ENCODE assay signal across 8 mouse cellular contexts in the genomic region with DNA sequence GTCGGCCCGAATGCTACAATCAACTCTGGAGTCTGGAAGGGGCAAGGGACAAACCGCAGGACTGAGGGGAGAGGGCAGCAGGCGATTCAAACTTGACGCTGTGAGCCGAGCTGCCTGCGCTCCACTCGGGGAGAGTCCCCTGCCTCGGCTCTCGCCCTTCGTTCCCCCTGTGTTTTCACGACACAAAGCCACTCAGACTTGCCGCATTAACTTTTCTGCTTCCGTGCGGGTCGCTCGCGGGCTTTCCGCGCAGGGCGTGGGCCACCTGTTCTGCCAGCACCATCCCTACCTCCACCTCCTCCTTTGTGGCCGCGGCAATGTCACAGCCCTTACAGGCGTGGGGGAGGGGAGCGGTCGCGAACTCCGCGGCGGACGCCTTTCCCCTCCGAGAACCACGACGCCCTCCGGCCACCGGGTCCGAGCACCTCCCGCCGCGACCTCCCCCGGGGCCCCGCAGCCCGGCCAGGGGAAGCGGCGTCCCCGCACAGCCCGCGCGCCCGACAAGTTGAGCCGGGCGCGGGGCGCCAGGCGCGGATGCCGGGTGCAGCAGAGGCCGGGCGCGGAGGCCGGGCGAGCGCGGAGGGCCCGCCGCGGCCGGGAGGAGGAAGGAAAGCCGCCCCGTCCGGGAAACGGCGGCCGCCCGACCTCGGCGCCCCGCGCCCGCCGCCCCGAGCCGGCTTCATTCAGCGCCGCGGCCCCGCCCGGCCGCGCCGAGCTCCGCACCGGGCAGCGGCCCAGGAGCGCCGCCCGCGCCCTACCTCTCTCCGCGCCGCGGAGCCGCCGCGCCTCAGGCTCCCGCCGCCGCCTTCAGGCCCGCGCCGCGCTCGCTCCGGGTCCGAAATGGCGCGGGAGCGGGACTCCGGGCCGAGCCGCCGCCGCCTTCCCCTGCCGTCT. TPM values are rescaled to one million over a fixed set of nuclear protein-coding genes. Genes with fewer than 3 reads are reported as not detected.
DNase-seq lines count a peak whose midpoint lies in the region; ATAC-seq lines count a peak whose summit lies in the region.

No protein-coding gene starts in this region.

- ATAC-seq in embryonic facial prominence, embryonic 11.5 days (replicated peaks; ENCODE audit: insufficient number of reproducible peaks, low FRiP score, low TSS enrichment, low read depth): peak; percentile 56
- peak; percentile 58 for ATAC-seq in limb, embryonic 15.5 days (ENCODE audit: insufficient number of reproducible peaks, low FRiP score, low TSS enrichment, low read depth)
- peak; percentile 63 for ATAC-seq in midbrain, embryonic 15.5 days (replicated peaks)

- WGBS in embryonic facial prominence, embryonic 11.5 days: 0% methylated on average over 57 of the region's 124 CpGs
- under 1% methylated on average over 92 of the region's 124 CpGs for WGBS in limb, embryonic 15.5 days
- WGBS in midbrain, embryonic 15.5 days: under 1% methylated on average over 80 of the region's 124 CpGs

- peaks cover 3% of the 10 kb centered on the region; the same call in 1 of the 2 replicates for H3K4me1 ChIP-seq in embryonic facial prominence, embryonic 11.5 days (ENCODE audit: control insufficient read depth, insufficient read depth, low read length)
- peaks cover 13% of the 10 kb centered on the region for H3K4me1 ChIP-seq in limb, embryonic 15.5 days
- H3K4me1 ChIP-seq in midbrain, embryonic 15.5 days: peaks cover 23% of the 10 kb centered on the region

- DNase-seq in A20 (ENCODE audit: low read depth, low spot score): peak; percentile 78
- peak; percentile 77 for DNase-seq in adrenal gland, postnatal 14 days
- DNase-seq in embryonic facial prominence, embryonic 11.5 days (ENCODE audit: low spot score): peak; percentile 58
- peak; percentile 64 to 73 for DNase-seq in heart, adult 18-20 months
- peak; percentile 68 for DNase-seq in kidney, adult 18-20 months
- peak; percentile 75 to 78 for DNase-seq in spleen, postnatal 10 days (ENCODE audit: low spot score in 2 of 2)

- H3K27ac ChIP-seq in embryonic facial prominence, embryonic 11.5 days (replicated peaks; ENCODE audit: low read depth, low read length): peak overlapping the region; percentile 75
- peak overlapping the region; percentile 88 for H3K27ac ChIP-seq in limb, embryonic 15.5 days
- H3K27ac ChIP-seq in midbrain, embryonic 15.5 days: peak overlapping the region; percentile 91

- peak overlapping the region; percentile 92 for H3K4me3 ChIP-seq in embryonic facial prominence, embryonic 11.5 days (ENCODE audit: low read depth, low read length)
- peak overlapping the region; percentile 86 for H3K4me3 ChIP-seq in limb, embryonic 15.5 days
- peak overlapping the region; percentile 68 for H3K4me3 ChIP-seq in midbrain, embryonic 15.5 days

- H3K36me3 ChIP-seq in embryonic facial prominence, embryonic 11.5 days (replicated peaks; ENCODE audit: control insufficient read depth, insufficient read depth, low read depth, low read length): no peaks in the 10 kb centered on the region
- H3K36me3 ChIP-seq in limb, embryonic 15.5 days: peaks cover 3% of the 10 kb centered on the region; the same call in 1 of the 2 replicates
- no peaks in the 10 kb centered on the region for H3K36me3 ChIP-seq in midbrain, embryonic 15.5 days (replicated peaks)

- peak overlapping the region; percentile 94 for H3K9ac ChIP-seq in embryonic facial prominence, embryonic 11.5 days (replicated peaks; ENCODE audit: low read length)
- peak overlapping the region; percentile 96 for H3K9ac ChIP-seq in limb, embryonic 15.5 days
- peak overlapping the region; percentile 74 for H3K9ac ChIP-seq in midbrain, embryonic 15.5 days

- peak overlapping the region; percentile 78 for H3K4me2 ChIP-seq in embryonic facial prominence, embryonic 11.5 days (ENCODE audit: low read depth, low read length)
- H3K4me2 ChIP-seq in limb, embryonic 15.5 days: peak overlapping the region; percentile 66
- peak overlapping the region; percentile 77 for H3K4me2 ChIP-seq in midbrain, embryonic 15.5 days

- H3K9me3 ChIP-seq in embryonic facial prominence, embryonic 11.5 days (replicated peaks; ENCODE audit: control insufficient read depth, low read length): no peaks in the 10 kb centered on the region
- H3K9me3 ChIP-seq in limb, embryonic 15.5 days: no peaks in the 10 kb centered on the region
- no peaks in the 10 kb centered on the region for H3K9me3 ChIP-seq in midbrain, embryonic 15.5 days

- H3K27me3 ChIP-seq in embryonic facial prominence, embryonic 11.5 days (ENCODE audit: control insufficient read depth, insufficient read depth, low read length): no peaks in the 10 kb centered on the region
- H3K27me3 ChIP-seq in limb, embryonic 15.5 days: no peaks in the 10 kb centered on the region
- H3K27me3 ChIP-seq in midbrain, embryonic 15.5 days (replicated peaks): no peaks in the 10 kb centered on the region

RNA-seq across cellular contexts. Expression of a gene that starts 0.5 kb away (rescaled TPM):
- 45.6 and 48.7 TPM in 2 replicates for total RNA-seq in adrenal gland, postnatal 14 days (2021)
- polyA plus RNA-seq in embryonic facial prominence, embryonic 11.5 days (2014; fragmentation: Nextera tagmentation; extraction: Ambion mirVana): 100 and 116 TPM in 2 replicates
- total RNA-seq in heart, adult 18-20 months (2021): 10 to 100 TPM; 35.0 to 37.7 TPM
- 64.6 and 65.4 TPM in 2 replicates for polyA plus RNA-seq in limb, embryonic 15.5 days (2015; fragmentation: Nextera tagmentation; extraction: Ambion mirVana)
- 88.8 and 90.1 TPM in 2 replicates for polyA plus RNA-seq in midbrain, embryonic 15.5 days (2015; fragmentation: Nextera tagmentation; extraction: Ambion mirVana)

RNA-seq across cellular contexts. Expression of a gene that starts 38.6 kb away (rescaled TPM):
- 149 and 152 TPM in 2 replicates for total RNA-seq in adrenal gland, postnatal 14 days (2021)
- 29.8 and 33.2 TPM in 2 replicates for polyA plus RNA-seq in embryonic facial prominence, embryonic 11.5 days (2014; fragmentation: Nextera tagmentation; extraction: Ambion mirVana)
- total RNA-seq in heart, adult 18-20 months (2021): 100 to 1,000 TPM; 120 to 131 TPM
- polyA plus RNA-seq in limb, embryonic 15.5 days (2015; fragmentation: Nextera tagmentation; extraction: Ambion mirVana): 31.0 and 34.3 TPM in 2 replicates
- polyA plus RNA-seq in midbrain, embryonic 15.5 days (2015; fragmentation: Nextera tagmentation; extraction: Ambion mirVana): 24.2 and 26.4 TPM in 2 replicates

RNA-seq across cellular contexts. Expression of a gene that starts 38.7 kb away (rescaled TPM):
- total RNA-seq in adrenal gland, postnatal 14 days (2021): 0.53 and 0.63 TPM in 2 replicates
- polyA plus RNA-seq in embryonic facial prominence, embryonic 11.5 days (2014; fragmentation: Nextera tagmentation; extraction: Ambion mirVana): 0.13 TPM in 2 replicates
- 1 to 10 TPM; 1.2 TPM for total RNA-seq in heart, adult 18-20 months (2021)
- polyA plus RNA-seq in limb, embryonic 15.5 days (2015; fragmentation: Nextera tagmentation; extraction: Ambion mirVana): 0.29 and 0.41 TPM in 2 replicates
- 0.90 and 1.1 TPM in 2 replicates for polyA plus RNA-seq in midbrain, embryonic 15.5 days (2015; fragmentation: Nextera tagmentation; extraction: Ambion mirVana)

Comparison
In these comparisons a context has a peak if more than half of its experiments do, and no peak if none do; other contexts are left out.
1. Peak in every context shown above with its lines: DNase-seq, ATAC-seq, H3K4me3 ChIP-seq and H3K27ac ChIP-seq.